Mouse (Mus musculus): ENCODE measurements at regions not wholly inside any gene's neighbourhood (a gene's known extent, or its start where the extent isn't known, plus 50 kb on each side); places are given as distances from the start of the nearest gene placed in this dataset.

- Histone ChIP-seq H3K27ac (ENCODE audit: control insufficient read depth, low read depth, low read length) (no peak overlapping the region), H3K9ac (ENCODE audit: control insufficient read depth, low read depth, low read length, poor library complexity, severe bottlenecking) (no peak overlapping the region), H3K4me3 (ENCODE audit: control insufficient read depth in 1 of 2, insufficient read depth in 1 of 2, low read depth in 2 of 2, low read length in 2 of 2) (no peak overlapping the region), H3K4me1 (ENCODE audit: control insufficient read depth in 1 of 2, insufficient read depth in 2 of 2, low read length in 2 of 2) (no peaks in the 10 kb centered on the region), H3K27me3 (ENCODE audit: control insufficient read depth in 1 of 2, insufficient read depth in 2 of 2, low read length in 2 of 2) (no peaks in the 10 kb centered on the region), H3K36me3 (ENCODE audit: control insufficient read depth in 1 of 2, insufficient read depth in 2 of 2, low read length in 2 of 2) (no peaks in the 10 kb centered on the region), H3K79me2 (ENCODE audit: control insufficient read depth, insufficient read depth, low read length, poor library complexity) (no peaks in the 10 kb centered on the region), H3K9me3 (replicated peaks; ENCODE audit: insufficient read depth, low read length) (no peaks in the 10 kb centered on the region)
- DNase-seq (ENCODE audit: low read depth, low spot score): no peak
- TF ChIP-seq CHD1 (IDR thresholded peaks at IDR 0.05; ENCODE audit: low read depth, low read length) (no peak), RAD21 (IDR thresholded peaks at IDR 0.05; ENCODE audit: low read depth, low read length) (no peak), TCF12 (IDR thresholded peaks at IDR 0.05; ENCODE audit: low read depth, low read length) (no peak), CHD2 (IDR thresholded peaks at IDR 0.05; ENCODE audit: low read length) (no peak), CTCF (IDR thresholded peaks at IDR 0.05 in 2 of 3, conservative IDR thresholded peaks at IDR 0.05 in 1 of 3; ENCODE audit: control insufficient read depth in 1 of 3, insufficient read depth in 1 of 3, low read depth in 2 of 3, low read length in 3 of 3, poor library complexity in 1 of 3, severe bottlenecking in 1 of 3) (no peak), ZKSCAN1 (IDR thresholded peaks at IDR 0.05; ENCODE audit: low read depth, low read length) (no peak), MXI1 (IDR thresholded peaks at IDR 0.05; ENCODE audit: low read depth, low read length) (no peak), POLR2A (IDR thresholded peaks at IDR 0.05; ENCODE audit: control insufficient read depth in 1 of 2, insufficient read depth in 1 of 2, low read depth in 1 of 2, low read length in 2 of 2, poor library complexity in 1 of 2) (no peak), POLR2AphosphoS2 (IDR thresholded peaks at IDR 0.05; ENCODE audit: low read length) (no peak), UBTF (IDR thresholded peaks at IDR 0.05; ENCODE audit: borderline replicate concordance, insufficient read depth, low read depth, low read length) (no peak), USF2 (IDR thresholded peaks at IDR 0.05; ENCODE audit: borderline replicate concordance in 1 of 2, insufficient read depth in 1 of 2, low read depth in 1 of 2, low read length in 2 of 2) (no peak), TAL1 (IDR thresholded peaks at IDR 0.05; ENCODE audit: low read length) (no peak), MAFK (IDR thresholded peaks at IDR 0.05; ENCODE audit: borderline replicate concordance, low read depth, low read length) (no peak), ZC3H11A (IDR thresholded peaks at IDR 0.05; ENCODE audit: low read depth, low read length) (no peak), ETS1 (IDR thresholded peaks at IDR 0.05; ENCODE audit: low read depth, low read length) (no peak), BHLHE40 (IDR thresholded peaks at IDR 0.05; ENCODE audit: borderline replicate concordance, low read depth, low read length) (no peak), TBP (IDR thresholded peaks at IDR 0.05; ENCODE audit: low read depth, low read length) (no peak), RCOR1 (IDR thresholded peaks at IDR 0.05; ENCODE audit: low read depth, low read length) (no peak)
Observed at GRCm38 (mm10) chr8:50915259-50915875, 2071.6 kb upstream of the Tenm3 start.

GRCm38 (mm10) chr8:50914615-50915014, 2070.9 kb upstream of the Tenm3 start:
- H3K79me2 ChIP-seq (ENCODE audit: control insufficient read depth, insufficient read depth, low read length, poor library complexity): no peaks in the 10 kb centered on the region
- TF ChIP-seq RCOR1 (IDR thresholded peaks at IDR 0.05; ENCODE audit: low read depth, low read length): no peak
- no peak for TF ChIP-seq SMC3 (IDR thresholded peaks at IDR 0.05; ENCODE audit: low read depth, low read length)
- no peak for TF ChIP-seq POLR2AphosphoS2 (IDR thresholded peaks at IDR 0.05; ENCODE audit: low read length)
- TF ChIP-seq GATA1 (IDR thresholded peaks at IDR 0.05; ENCODE audit: low read depth, low read length): no peak
- TF ChIP-seq CHD2 (IDR thresholded peaks at IDR 0.05; ENCODE audit: low read length): no peak
- TF ChIP-seq ZNF384 (IDR thresholded peaks at IDR 0.05; ENCODE audit: low read depth, low read length): no peak
- TF ChIP-seq CTCF (IDR thresholded peaks at IDR 0.05 in 2 of 3, conservative IDR thresholded peaks at IDR 0.05 in 1 of 3; ENCODE audit: control insufficient read depth in 1 of 3, insufficient read depth in 1 of 3, low read depth in 2 of 3, low read length in 3 of 3, poor library complexity in 1 of 3, severe bottlenecking in 1 of 3): no peak
- no peak for TF ChIP-seq USF1 (IDR thresholded peaks at IDR 0.05; ENCODE audit: low read depth, low read length)
- no peak for TF ChIP-seq POLR2A (IDR thresholded peaks at IDR 0.05; ENCODE audit: control insufficient read depth in 1 of 2, insufficient read depth in 1 of 2, low read depth in 1 of 2, low read length in 2 of 2, poor library complexity in 1 of 2)
- TF ChIP-seq ZKSCAN1 (IDR thresholded peaks at IDR 0.05; ENCODE audit: low read depth, low read length): no peak
- TF ChIP-seq BHLHE40 (IDR thresholded peaks at IDR 0.05; ENCODE audit: borderline replicate concordance, low read depth, low read length): no peak
- TF ChIP-seq MYB (IDR thresholded peaks at IDR 0.05; ENCODE audit: low read depth, low read length): no peak
- TF ChIP-seq SIN3A (IDR thresholded peaks at IDR 0.05; ENCODE audit: low read length): no peak
- no peaks in the 10 kb centered on the region for H3K27me3 ChIP-seq (ENCODE audit: control insufficient read depth in 1 of 2, insufficient read depth in 2 of 2, low read length in 2 of 2)
- no peak overlapping the region for H3K4me3 ChIP-seq (ENCODE audit: control insufficient read depth in 1 of 2, insufficient read depth in 1 of 2, low read depth in 2 of 2, low read length in 2 of 2)
- H3K4me1 ChIP-seq (ENCODE audit: control insufficient read depth in 1 of 2, insufficient read depth in 2 of 2, low read length in 2 of 2): no peaks in the 10 kb centered on the region
- no peak overlapping the region for H3K27ac ChIP-seq (ENCODE audit: control insufficient read depth, low read depth, low read length)
- no peaks in the 10 kb centered on the region for H3K9me3 ChIP-seq (replicated peaks; ENCODE audit: insufficient read depth, low read length)
- no peak overlapping the region for H3K9ac ChIP-seq (ENCODE audit: control insufficient read depth, low read depth, low read length, poor library complexity, severe bottlenecking)
- no peaks in the 10 kb centered on the region for H3K36me3 ChIP-seq (ENCODE audit: control insufficient read depth in 1 of 2, insufficient read depth in 2 of 2, low read length in 2 of 2)
- no peak for DNase-seq (ENCODE audit: low read depth, low spot score)

All from MEL (cell line).